Mouse (Mus musculus) kidney, adult 8-10 months (tissue): Measurements from ENCODE around the gene Rtp4.
A peak's percentile ranks its signal among the peaks of the same experiment; 100 is the strongest.

Source experiments
- DNase-seq, 2 experiments: peaks; one replicate each; pipeline ENCODE4 v3.0.0; 2022

The Rtp4 gene

GRCm38 (mm10) chr16:23515766-23516165 is 4.3 kb upstream of the Rtp4 start:
- DNase-seq: peak; percentile 69 to 74

GRCm38 (mm10) chr16:23516606-23517005 is 3.5 kb upstream of the Rtp4 start:
- no peak for DNase-seq

- no peak for DNase-seq
Measured at GRCm38 (mm10) chr16:23517230-23517629, 2.9 kb upstream of the Rtp4 start.

DNA sequence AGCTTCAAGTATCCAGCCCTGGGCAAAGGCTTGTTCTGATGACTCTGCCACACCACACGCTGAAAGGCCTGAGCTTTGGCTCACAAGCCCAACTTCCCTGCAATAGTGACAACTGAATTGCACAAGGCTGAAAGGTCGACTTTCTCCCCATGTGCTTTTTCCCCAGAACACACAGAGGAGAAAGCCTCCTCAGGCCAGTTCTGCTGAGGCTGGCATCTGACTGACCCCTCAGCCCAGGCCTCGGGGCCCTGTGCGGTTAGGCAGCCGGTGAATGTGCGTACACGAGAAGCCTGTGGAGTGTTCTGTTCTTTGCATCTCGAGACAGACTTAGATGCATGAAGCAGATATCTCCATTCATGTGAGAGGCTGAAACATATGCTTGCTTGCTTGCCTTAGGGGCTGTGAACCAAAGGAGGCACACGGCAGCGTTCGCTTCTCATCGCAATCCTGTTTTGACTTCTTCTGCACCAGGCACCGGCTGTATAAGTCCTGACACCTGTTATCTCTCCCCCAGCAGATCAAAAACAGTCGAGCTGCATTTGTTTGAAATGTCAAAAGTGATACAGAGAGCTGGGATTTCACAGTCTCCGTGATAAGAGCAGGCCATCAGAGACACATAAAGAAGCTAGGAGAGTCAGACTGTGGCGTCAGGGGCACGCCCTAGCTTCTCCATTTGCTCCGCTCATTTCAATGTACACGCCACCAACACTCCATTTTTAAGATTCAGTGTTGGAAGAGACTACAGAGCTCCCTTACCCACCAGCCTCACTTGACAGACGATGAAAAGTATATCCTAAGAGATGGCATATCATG is 2.1 kb upstream of the Rtp4 start:
- peak in 1 of 2 experiments; percentile 28 for DNase-seq

- no peak for DNase-seq
Measured at GRCm38 (mm10) chr16:23518567-23519369, 1.3 kb upstream of the Rtp4 start.

DNA sequence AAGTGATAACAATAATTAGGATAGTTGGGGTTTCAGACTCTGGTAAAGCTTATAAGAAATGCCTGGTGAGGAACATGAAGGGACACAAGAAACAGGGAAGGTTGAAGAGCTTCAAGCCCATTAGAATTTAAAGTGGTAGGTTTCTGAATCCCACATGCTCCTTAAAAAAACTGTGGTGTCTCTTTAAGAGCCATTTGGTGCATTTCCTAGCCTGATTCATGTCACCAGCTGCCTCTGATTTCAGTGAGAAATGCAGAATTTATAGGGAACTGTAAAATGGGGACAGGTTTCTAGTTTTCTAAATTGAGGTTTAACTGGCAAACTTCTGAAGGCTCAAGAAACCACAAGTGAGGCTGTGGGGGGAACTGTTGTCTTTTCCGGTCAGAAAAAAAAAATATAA is 320 bp upstream of the Rtp4 start:
- DNase-seq: no peak

DNA sequence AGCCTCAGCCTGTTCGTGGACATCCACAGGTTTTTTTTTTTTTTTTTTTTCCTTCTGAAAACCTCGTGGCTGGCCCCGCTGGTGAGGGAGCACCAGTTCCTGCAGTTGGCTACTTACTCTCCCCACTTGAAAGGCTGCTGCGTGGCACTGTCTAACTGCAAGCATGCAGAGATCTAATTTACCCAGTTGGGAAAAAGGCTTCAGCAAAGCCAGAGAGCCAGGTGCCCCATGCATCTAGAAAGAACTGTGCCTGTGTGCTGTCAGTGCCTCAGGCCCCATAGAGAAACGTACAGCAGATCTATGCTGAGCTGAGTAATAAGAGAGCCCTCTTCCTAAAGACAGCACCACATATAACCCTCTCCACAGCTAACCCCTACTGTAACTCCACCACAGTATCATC is 1.0 kb downstream of the Rtp4 start:
- DNase-seq: no peak

- no peak for DNase-seq
Measured at GRCm38 (mm10) chr16:23522081-23522480, 2.0 kb downstream of the Rtp4 start.

DNA sequence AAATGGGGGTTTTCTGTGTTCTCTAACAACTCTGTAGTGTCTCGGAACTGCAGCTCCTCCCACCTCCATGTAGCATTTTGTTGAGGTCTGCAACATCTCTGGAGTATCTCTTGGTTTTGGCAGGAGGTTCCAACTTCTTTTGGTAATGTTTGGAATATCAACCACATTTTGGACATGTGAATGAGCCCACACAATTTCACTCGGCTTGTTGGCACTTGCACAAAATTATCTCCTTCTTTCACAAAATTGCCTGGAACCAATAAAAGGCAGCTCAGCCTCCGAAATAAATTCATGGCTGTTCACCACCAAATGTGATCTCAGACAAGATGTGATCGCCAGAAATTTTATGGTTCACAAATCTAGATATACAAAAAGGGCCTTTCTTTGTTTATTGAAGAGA is 9.1 kb downstream of the Rtp4 start:
- DNase-seq: no peak

DNA sequence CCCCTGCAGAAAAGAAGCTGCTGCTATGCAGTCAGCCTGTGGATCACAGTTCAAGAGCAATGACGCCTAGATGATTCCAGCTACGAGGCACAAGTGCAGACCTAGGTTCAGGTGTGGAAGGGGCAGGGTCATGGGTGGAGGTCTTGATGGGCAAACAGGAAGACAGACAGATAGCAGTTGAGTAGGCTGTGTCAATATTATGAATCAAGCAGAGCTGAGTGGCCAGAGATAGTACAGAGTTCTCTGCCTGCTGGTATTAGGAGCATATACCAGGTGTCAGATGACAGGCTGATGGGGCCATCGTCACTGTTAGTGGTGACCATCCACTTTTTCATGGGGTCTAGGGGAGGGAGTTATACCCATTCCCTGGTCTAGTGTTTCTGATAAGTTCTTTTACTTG is 13.6 kb downstream of the Rtp4 start:
- no peak for DNase-seq

GRCm38 (mm10) chr16:23541046-23541445 is 21.0 kb downstream of the Rtp4 start:
- DNase-seq: no peak

- no peak for DNase-seq
Measured at GRCm38 (mm10) chr16:23542866-23543265, 22.8 kb downstream of the Rtp4 start.

- no peak for DNase-seq
Measured at GRCm38 (mm10) chr16:23544361-23544760, 24.3 kb downstream of the Rtp4 start.

DNA sequence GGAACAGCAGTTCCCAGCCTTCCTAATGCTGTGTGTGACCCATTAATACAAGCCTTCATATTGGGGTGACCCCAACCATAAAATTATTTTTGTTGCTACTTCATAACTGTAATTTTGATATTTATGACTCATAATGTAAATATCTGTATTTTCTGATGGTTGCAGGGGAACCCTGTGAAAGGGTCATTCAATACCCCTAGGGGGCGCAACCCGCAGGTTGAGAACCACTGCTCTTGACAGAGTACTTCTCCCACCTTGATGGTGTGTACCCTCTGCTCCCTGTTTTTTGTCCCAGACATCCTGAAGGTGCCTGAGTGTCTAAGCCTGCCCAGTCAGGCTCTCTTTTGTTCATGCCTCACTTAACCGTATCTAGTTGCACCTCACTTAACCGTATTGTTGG is 27.7 kb downstream of the Rtp4 start:
- no peak for DNase-seq

- DNase-seq: peak; percentile 27 to 63
Measured at GRCm38 (mm10) chr16:23550346-23550980, 30.4 kb downstream of the Rtp4 start.

- no peak for DNase-seq
Measured at GRCm38 (mm10) chr16:23550981-23551582, 31.0 kb downstream of the Rtp4 start.

- DNase-seq: no peak
Measured at GRCm38 (mm10) chr16:23554673-23555072, 34.6 kb downstream of the Rtp4 start.

GRCm38 (mm10) chr16:23557195-23557594 is 37.1 kb downstream of the Rtp4 start:
- DNase-seq: no peak

- DNase-seq: no peak
Measured at GRCm38 (mm10) chr16:23557669-23558068, 37.6 kb downstream of the Rtp4 start.

GRCm38 (mm10) chr16:23568369-23568958 is 48.4 kb downstream of the Rtp4 start:
- DNase-seq: no peak

GRCm38 (mm10) chr16:23574561-23574960 is 54.5 kb downstream of the Rtp4 start:
- DNase-seq: no peak
